Mouse (Mus musculus) retina, postnatal 1 day (tissue): ENCODE results near the gene Ang.
A peak's percentile ranks its signal among the peaks of the same experiment; 100 is the strongest.

Experiments
- DNase-seq: peaks from one replicate; pipeline ENCODE4 v3.0.0-alpha.2; 2012

Ang gene

GRCm38 (mm10) chr14:51129624-51129975 is 38.6 kb downstream of the Ang start:
- DNase-seq = no peak

GRCm38 (mm10) chr14:51130315-51130940 is 39.5 kb downstream of the Ang start:
- no peak for DNase-seq

- DNase-seq = no peak
Measured at GRCm38 (mm10) chr14:51131086-51131815, 40.3 kb downstream of the Ang start.

GRCm38 (mm10) chr14:51132372-51132771 is 41.4 kb downstream of the Ang start:
- no peak for DNase-seq

DNA sequence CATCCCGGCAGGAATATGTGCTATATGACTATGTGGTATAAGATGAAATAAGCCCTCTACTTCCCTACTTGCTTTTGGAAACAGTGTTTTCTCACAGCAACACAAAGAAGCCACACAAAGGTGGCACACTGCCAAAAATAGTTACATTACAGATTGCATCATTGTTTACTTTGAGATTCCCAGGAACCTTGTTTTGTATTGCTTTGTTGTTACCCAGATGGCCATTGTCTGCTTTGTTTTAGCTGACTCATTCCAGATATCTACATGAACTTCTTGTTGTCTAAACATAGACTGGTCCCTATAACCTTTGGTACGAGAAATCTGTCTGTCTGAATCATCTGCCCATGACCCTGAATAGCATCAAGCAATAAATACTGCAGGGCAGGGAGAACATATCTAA is 49.4 kb downstream of the Ang start:
- DNase-seq = peak; percentile 62

DNA sequence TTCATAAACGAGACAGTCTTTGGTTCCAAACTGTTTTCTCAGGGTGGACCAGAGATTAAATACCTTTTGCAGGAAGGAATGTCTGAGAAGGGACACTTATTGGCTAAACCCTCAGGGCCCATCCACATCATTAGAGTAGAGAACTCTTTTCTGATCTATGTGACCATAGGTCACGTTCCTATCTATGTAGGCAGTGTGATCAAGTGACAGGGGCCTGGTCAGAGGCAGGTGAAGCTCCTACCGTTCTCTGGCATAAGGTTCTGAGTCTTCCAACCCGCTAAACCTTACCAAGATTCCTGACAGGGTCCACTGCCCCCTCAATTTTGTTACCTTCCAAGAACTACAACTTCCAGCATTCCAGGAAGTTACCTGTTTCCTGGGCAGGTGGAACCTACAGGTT is 51.2 kb downstream of the Ang start:
- no peak for DNase-seq

DNA sequence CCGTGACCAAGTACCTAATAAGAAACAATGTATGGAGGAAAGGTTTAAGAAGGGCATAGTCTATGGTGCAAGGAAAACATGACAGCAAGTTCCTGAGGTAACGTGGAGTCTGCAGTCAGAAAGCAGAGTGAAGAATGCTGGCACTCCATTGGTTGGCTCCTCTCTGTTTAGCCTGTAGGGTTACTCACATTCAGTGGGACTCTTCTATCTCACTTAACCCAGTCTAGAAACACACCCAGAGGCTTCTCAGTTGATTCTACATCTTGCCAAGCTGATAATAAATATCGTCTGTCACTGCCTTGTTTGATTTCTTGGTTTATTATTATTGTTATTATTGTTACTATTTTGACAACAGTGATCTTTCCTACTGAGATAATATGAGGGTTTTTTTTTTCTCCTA is 51.6 kb downstream of the Ang start:
- no peak for DNase-seq

DNA sequence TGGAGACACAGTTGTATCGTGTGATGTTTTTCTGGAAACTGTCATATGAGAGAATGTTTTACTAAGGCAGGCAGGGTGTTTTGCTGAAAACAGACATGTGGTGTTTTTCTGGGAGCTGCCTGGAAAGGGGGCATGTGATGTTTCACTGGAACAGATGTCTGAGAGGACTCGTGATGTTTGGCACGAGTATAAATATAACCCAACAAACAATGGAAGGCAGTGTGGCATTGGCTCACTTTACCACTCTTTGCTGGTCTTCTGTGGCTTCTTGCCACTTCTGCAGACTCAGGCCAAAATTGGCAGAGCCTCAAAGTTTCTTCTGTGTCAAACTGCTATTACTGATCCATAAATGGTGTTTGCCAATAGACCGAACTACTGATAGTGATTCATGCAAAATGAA is 52.3 kb downstream of the Ang start:
- no peak for DNase-seq

GRCm38 (mm10) chr14:51143937-51144336 is 53.0 kb downstream of the Ang start:
- DNase-seq = no peak

DNA sequence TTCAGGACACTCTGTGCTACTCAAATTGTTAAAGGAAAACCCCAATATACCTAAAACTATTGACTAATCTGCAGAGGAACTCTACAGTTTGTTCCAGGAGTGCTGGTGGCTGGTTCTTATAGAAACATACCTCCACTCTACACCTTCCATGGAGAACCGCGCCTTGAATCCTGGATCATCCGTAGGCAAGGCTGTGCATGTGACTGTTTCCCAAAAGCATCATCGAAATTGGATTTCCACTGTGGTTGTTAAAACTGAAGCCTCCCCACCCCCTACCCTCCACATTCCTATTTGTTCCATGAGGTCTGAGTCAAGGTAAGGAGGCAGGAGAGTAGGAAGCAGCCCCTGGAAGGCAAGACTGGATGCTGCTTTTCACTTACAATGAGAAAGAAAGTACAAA is 53.5 kb downstream of the Ang start:
- no peak for DNase-seq

DNA sequence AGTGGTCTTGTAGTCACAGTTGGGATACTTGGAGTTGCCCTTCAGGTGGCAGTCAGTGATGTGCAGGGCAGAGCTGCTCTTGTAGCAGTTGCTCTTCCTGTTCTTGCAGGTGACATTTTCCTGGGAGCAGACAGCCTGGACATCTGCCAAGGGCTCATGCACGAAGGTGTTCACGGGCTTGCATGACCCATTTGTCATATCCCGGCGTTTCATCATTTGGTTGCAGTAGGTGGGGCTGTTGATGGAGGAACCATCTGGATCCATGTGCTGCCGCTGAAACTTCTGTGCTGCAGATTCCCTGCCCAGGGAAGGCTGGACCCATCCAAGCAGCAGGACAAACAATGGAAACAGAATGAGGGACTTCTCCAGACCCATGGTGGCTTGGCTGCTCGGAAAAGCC is 54.6 kb downstream of the Ang start:
- DNase-seq = no peak

DNA sequence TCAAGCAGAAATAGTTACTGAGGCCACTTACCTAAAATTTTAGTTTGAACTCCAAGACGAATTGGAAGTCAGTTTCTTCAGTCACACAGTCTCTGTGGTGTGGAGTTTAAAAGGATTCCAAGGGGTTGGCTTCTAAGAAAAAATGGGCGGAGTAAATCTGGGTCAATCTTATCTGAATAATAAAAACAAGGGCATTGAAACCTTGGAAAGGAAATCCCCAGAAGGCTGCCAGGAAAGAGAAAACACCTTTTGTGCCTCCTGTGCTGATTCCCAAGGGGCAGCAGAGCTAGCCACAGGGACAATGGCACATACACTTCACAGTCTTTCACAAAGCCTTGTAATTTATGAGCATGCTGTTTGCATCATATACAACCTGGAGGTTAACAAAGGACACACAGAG is 55.7 kb downstream of the Ang start, which contains the start of gene Rnase1:
Rnase1 (minus strand) TSS at position 101 of the 400 bp plus-strand sequence.
- no peak for DNase-seq

DNA sequence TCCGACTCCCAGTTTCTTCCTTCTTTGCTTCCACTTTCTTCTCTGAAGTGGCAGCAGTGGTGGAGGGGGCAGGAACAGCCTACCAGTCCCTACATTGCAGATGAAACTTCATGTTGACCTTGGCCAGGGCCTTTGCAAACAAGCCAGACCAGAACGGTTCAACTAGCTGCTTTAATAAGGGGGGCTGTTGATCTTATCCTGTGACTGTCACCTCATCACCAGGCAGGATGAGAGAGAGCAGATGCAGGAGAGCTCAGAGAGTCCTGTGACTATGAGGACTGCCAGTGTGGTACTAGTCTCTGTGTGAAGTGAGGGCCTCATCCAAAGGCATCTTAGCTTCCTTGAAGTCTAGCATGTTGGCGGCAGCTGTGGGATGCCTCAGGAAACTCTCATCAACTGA is 57.1 kb downstream of the Ang start:
- no peak for DNase-seq

DNA sequence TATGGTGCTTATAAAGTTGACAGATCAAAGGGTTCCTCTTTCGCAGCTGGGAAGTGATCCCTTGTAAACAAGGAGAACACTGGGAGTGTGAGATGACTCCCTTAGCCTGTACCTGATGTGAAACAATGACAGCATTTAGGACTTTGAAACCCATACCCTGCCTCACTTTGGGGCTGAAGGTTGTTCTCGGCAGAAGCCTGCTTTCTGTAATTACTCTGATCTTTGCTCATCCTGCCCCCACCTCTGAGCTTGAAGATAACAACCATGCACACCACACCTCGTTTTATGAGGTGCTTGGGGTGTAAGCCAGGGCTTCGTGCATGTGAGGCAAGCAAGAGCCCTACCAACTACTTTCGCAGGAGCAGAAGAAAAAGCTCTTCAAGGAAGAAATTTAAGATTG is 58.2 kb downstream of the Ang start:
- no peak for DNase-seq

DNA sequence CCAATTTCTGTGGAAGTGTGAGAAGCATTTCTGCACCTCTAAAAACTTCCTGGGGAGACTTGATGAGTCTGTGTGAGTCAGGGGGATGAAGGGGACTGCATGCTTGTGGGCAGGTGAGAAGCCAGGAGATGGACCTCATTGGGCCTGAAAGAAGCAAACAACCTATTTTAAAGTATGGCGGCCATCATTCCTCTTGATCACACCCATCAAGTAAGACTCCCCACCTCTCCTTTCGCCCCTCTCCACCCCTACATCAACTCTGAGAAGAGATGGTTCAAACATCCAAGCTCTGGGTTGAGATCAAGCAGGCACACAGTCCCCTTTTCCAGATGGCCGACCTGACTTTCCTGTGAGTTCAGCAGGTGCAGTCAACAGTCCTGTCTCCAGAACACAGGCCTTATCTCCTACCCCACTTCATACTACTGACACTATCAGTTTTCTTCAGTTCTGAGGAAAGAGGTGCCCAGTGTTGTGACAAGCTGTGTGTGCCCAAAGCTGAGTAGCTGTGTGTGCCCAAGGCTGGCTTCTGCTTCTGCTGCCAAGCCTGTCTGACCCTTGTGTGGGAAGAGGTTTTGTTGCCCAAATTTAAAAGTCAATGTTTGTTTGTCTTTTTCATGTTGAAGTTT is 59.4 kb downstream of the Ang start:
- no peak for DNase-seq
